Mouse (Mus musculus) spleen, adult 2 months (tissue): ENCODE data around the gene Pla2g1b.

Experiments
- CTCF ChIP-seq: fragments of 200-500 bp; IDR thresholded peaks from 2 replicates; pipeline ENCODE4 v1.5.1; 2011; ENCODE audit warnings: mild to moderate bottlenecking, inconsistent platforms; ENCODE audit not compliant: insufficient read depth, insufficient read length, insufficient replicate concordance; ENCODE audit errors: extremely low read depth
- POLR2A ChIP-seq: fragments of 200-500 bp; IDR thresholded peaks from 2 replicates; pipeline ENCODE4 v1.6.1; 2011; ENCODE audit warnings: low read depth, low read length, inconsistent platforms

DNA sequence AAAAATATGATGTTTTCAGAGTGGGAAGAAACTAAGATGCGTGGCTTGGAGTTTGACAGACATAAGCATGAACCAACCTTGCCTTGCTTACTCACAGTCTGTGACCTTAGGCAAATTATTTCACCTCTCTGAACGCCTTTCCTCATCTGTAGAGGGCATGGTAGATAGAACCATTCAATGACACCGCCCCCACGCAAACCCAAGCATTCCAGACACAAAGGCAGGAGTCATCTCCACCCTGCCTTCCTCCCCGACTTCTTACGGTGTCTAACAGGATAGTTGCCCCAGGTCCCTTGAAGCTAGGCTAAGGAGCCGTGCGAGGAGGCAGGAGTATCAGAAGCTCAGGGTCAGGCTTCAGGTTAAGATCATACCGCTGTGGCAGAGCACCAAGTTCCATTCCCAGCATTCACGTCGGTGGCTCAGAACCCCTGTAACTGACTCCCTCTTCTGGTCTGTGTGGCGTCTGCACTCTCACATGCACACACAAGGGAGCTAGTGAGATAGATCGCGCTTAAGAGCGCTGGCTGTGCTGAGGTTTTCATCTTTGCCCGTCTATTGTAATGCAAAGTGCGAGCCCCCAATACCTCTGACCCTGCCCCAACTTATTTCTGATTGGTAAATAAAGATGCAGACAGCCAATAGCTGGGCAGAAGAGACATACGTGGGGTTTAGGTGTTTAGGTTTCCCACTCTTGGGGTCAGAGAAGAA, 1.5 kb upstream of the Pla2g1b start:
- TF ChIP-seq CTCF (no peak), POLR2A (no peak)
